Mouse (Mus musculus) lung, embryonic 14.5 days (tissue): ENCODE data around the gene Polr3b. TPM values are rescaled to one million over a fixed set of nuclear protein-coding genes. Genes with fewer than 3 reads are reported as not detected.

Source experiments
- ATAC-seq: fragments of 200-750 bp; cut with Nextera tagmentation; 2 replicates; pipeline ENCODE4 v1.8.0; 2017; ENCODE audit warnings: mild to moderate bottlenecking, moderate TSS enrichment, moderate library complexity; ENCODE audit not compliant: insufficient read depth
- DNase-seq: peaks from one replicate; pipeline ENCODE4 v3.0.0-alpha.2; 2015
- H3K27ac ChIP-seq: fragments of 300-500 bp; sonication (generic); 2 replicates; pipeline ENCODE4 v1.5.1; 2014; ENCODE audit warnings: low read depth, mild to moderate bottlenecking, moderate library complexity
- H3K27me3 ChIP-seq: fragments of 300-500 bp; sonication (generic); 2 replicates; pipeline ENCODE4 v1.6.1; 2014; ENCODE audit warnings: low read length, control low read depth; ENCODE audit not compliant: insufficient read depth
- H3K36me3 ChIP-seq: fragments of 300-500 bp; sonication (generic); 2 replicates; pipeline ENCODE4 v1.6.1; 2014; ENCODE audit warnings: control low read depth; ENCODE audit not compliant: insufficient read depth
- H3K4me1 ChIP-seq: fragments of 300-500 bp; sonication (generic); 2 replicates; pipeline ENCODE4 v1.6.1; 2014; ENCODE audit warnings: antibody characterized with exemption, control low read depth; ENCODE audit not compliant: insufficient read depth
- H3K4me2 ChIP-seq: fragments of 300-500 bp; sonication (generic); 2 replicates; pipeline ENCODE4 v1.6.1; 2014; ENCODE audit warnings: mild to moderate bottlenecking
- H3K4me3 ChIP-seq: fragments of 300-500 bp; sonication (generic); 2 replicates; pipeline ENCODE4 v1.5.1; 2014; ENCODE audit warnings: low read depth, low read length
- H3K9ac ChIP-seq: fragments of 300-500 bp; sonication (generic); 2 replicates; pipeline ENCODE4 v1.6.1; 2014
- H3K9me3 ChIP-seq: fragments of 300-500 bp; sonication (generic); 2 replicates; pipeline ENCODE4 v1.6.1; 2016; ENCODE audit warnings: low read depth, low read length, control low read depth
- CTCF ChIP-seq: IDR thresholded peaks from 2 replicates; pipeline ENCODE4 v1.5.1; 2016; ENCODE audit warnings: antibody characterized with exemption, low read depth
- whole genome bisulfite sequencing: fragments of 180-500 bp; shearing (Covaris S2); extraction: QIAGEN DNeasy Blood & Tissue Kit; methylation state at CpG from one replicate; pipeline ENCODE4 v1.1.7; 2014; 5-methylcytosine and 5-hydroxymethylcytosine counted together
- polyA plus RNA-seq: library from polyadenylated mRNA; unstranded; fragments of >200 nt; fragmentation: Nextera tagmentation; extraction: Ambion mirVana; gene quantifications from 2 replicates; pipeline ENCODE4 v1.2.1, GENCODE M21; 2014

The Polr3b gene
- polyA plus RNA-seq, 1 experiment from 2014 or later = 16.4 TPM

- 2% methylated on average over 51 of the region's 51 CpGs for WGBS
- Histone ChIP-seq H3K4me1 (no peaks in the 10 kb centered on the region), H3K4me2 (peak overlapping the region; percentile 25; the same call in 1 of the 2 replicates), H3K9ac (no peak overlapping the region), H3K27me3 (peaks cover 95% of the 10 kb centered on the region), H3K9me3 (no peaks in the 10 kb centered on the region), H3K27ac (no peak overlapping the region), H3K4me3 (peak overlapping the region; percentile 9; the same call in 1 of the 2 replicates), H3K36me3 (no peaks in the 10 kb centered on the region)
- peak; percentile 30 for DNase-seq
- ATAC-seq = no peak
- TF ChIP-seq CTCF = no peak
Observed at GRCm38 (mm10) chr10:84758483-84759431, 136.7 kb downstream of the Polr3b start.

- Histone ChIP-seq H3K36me3 (no peaks in the 10 kb centered on the region), H3K9me3 (no peaks in the 10 kb centered on the region), H3K9ac (no peak overlapping the region), H3K4me2 (peak overlapping the region; percentile 62), H3K4me1 (no peaks in the 10 kb centered on the region), H3K27ac (no peak overlapping the region), H3K27me3 (peaks cover 86% of the 10 kb centered on the region), H3K4me3 (peak overlapping the region; percentile 33)
- no peak for TF ChIP-seq CTCF
- 5% methylated on average over 16 of the region's 16 CpGs for WGBS
- ATAC-seq (no peak), DNase-seq (no peak)
Observed at GRCm38 (mm10) chr10:84759511-84760117, 137.5 kb downstream of the Polr3b start.

GRCm38 (mm10) chr10:84760118-84761111 lies 138.3 kb downstream of the Polr3b start:
- peak overlapping the region; percentile 62 for H3K4me2 ChIP-seq
- H3K9me3 ChIP-seq = no peaks in the 10 kb centered on the region
- WGBS = 5% methylated on average over 46 of the region's 46 CpGs
- H3K4me1 ChIP-seq = no peaks in the 10 kb centered on the region
- peaks cover 81% of the 10 kb centered on the region for H3K27me3 ChIP-seq
- no peak for TF ChIP-seq CTCF
- no peak overlapping the region for H3K9ac ChIP-seq
- H3K36me3 ChIP-seq = no peaks in the 10 kb centered on the region
- ATAC-seq (peak; percentile 59; the same call in 1 of the 2 replicates), DNase-seq (peak; percentile 40)
- H3K4me3 ChIP-seq = peak overlapping the region; percentile 33
- no peak overlapping the region for H3K27ac ChIP-seq

- no peak overlapping the region for H3K27ac ChIP-seq
- H3K36me3 ChIP-seq = no peaks in the 10 kb centered on the region
- H3K4me2 ChIP-seq = no peak overlapping the region
- no peaks in the 10 kb centered on the region for H3K4me1 ChIP-seq
- no peak for TF ChIP-seq CTCF
- WGBS = 61% methylated on average over 10 of the region's 10 CpGs
- H3K27me3 ChIP-seq = peaks cover 9% of the 10 kb centered on the region; the same call in 1 of the 2 replicates
- H3K9ac ChIP-seq = no peak overlapping the region
- ATAC-seq (no peak), DNase-seq (no peak)
- H3K9me3 ChIP-seq = no peaks in the 10 kb centered on the region
- no peak overlapping the region for H3K4me3 ChIP-seq
Observed at GRCm38 (mm10) chr10:84768766-84769165, 146.7 kb downstream of the Polr3b start.

- Histone ChIP-seq H3K27ac (no peak overlapping the region), H3K36me3 (no peaks in the 10 kb centered on the region), H3K9me3 (no peaks in the 10 kb centered on the region), H3K27me3 (no peaks in the 10 kb centered on the region), H3K4me3 (no peak overlapping the region), H3K4me1 (peaks cover 8% of the 10 kb centered on the region; the same call in 1 of the 2 replicates), H3K9ac (no peak overlapping the region), H3K4me2 (no peak overlapping the region)
- no peak for TF ChIP-seq CTCF
- DNase-seq = no peak
- ATAC-seq = no peak
- WGBS = 69% methylated on average over 4 of the region's 4 CpGs
Observed at GRCm38 (mm10) chr10:84772380-84773130, 150.5 kb downstream of the Polr3b start.

GRCm38 (mm10) chr10:84773889-84774288 lies 151.8 kb downstream of the Polr3b start:
- no peak overlapping the region for H3K4me3 ChIP-seq
- no peak overlapping the region for H3K4me2 ChIP-seq
- no peak for ATAC-seq
- no peak for DNase-seq
- H3K27ac ChIP-seq = no peak overlapping the region
- H3K4me1 ChIP-seq = peaks cover 8% of the 10 kb centered on the region; the same call in 1 of the 2 replicates
- no peak for TF ChIP-seq CTCF
- 83% methylated on average over 4 of the region's 4 CpGs for WGBS
- H3K27me3 ChIP-seq = no peaks in the 10 kb centered on the region
- no peaks in the 10 kb centered on the region for H3K9me3 ChIP-seq
- no peaks in the 10 kb centered on the region for H3K36me3 ChIP-seq
- no peak overlapping the region for H3K9ac ChIP-seq
